Mouse (Mus musculus) kidney, adult 2 months (tissue): ENCODE data around the gene Pxn.

ENCODE experiments used
- CTCF ChIP-seq: fragments of 200-500 bp; conservative IDR thresholded peaks from 2 replicates; pipeline ENCODE4 v1.5.1; 2011; ENCODE audit warnings: low read depth, mild to moderate bottlenecking, control low read depth, low read length, moderate library complexity, mixed read lengths; ENCODE audit not compliant: insufficient read depth, insufficient read length
- POLR2A ChIP-seq: fragments of 200-500 bp; IDR thresholded peaks from one replicate; pipeline ENCODE4 v1.6.1; 2011; ENCODE audit warnings: low read depth, low read length, control low read depth

DNA sequence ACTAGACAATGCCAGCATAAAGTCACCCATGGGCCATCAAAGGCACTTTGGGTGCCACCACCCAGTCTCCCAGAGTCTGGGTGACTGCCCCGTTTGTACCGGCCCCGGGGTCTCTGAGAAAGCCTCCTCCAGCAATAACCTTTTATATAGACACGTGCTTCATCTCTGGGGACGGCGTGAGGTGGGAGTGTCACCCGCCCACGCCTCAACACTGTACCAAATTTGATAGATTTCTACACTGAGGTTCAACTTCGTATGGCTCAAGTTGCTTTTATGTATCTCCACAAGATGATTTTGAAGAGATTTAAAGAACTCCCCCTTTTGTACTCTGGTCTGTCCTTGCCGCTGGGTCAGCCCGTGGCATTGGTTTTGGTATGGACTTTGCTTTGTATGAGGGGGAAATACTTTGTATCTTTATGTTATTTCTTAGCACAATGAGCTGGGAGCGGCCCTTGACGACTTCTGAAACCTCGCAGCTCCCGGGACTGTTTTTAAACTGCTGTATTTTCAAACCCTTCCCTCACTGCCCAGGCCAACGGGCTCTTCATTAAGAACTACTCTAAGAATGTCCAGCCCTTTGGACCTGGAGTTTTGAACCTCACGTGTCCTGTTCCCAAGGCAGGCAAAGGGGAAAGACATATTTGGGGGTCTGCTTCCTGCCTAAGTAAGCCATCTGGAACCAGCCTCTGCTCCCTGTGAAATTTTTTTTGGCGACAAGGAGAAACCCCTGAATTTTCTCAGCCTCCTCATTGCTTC is 48.2 kb downstream of the Pxn start:
- TF ChIP-seq CTCF (no peak), POLR2A (no peak)
